Mouse (Mus musculus) layer of hippocampus, adult 9-11 months (tissue): ENCODE data around the gene Tsks.

ENCODE experiments used
- DNase-seq: peaks from one replicate; pipeline ENCODE4 v3.0.0; 2022

Gene Tsks

GRCm38 (mm10) chr7:44952611-44953306, 9.8 kb downstream of the Tsks start:
- DNase-seq: peak; percentile 93

- no peak for DNase-seq
Measured at GRCm38 (mm10) chr7:44953561-44953960, 10.6 kb downstream of the Tsks start.

GRCm38 (mm10) chr7:44954091-44954885, 11.3 kb downstream of the Tsks start:
- no peak for DNase-seq

GRCm38 (mm10) chr7:44955628-44956027, 12.6 kb downstream of the Tsks start:
- no peak for DNase-seq

- no peak for DNase-seq
Measured at GRCm38 (mm10) chr7:44956266-44956665, 13.3 kb downstream of the Tsks start.

GRCm38 (mm10) chr7:44957183-44957835, 14.3 kb downstream of the Tsks start:
- no peak for DNase-seq

- DNase-seq: no peak
Measured at GRCm38 (mm10) chr7:44958208-44958607, 15.2 kb downstream of the Tsks start.

GRCm38 (mm10) chr7:44959281-44959680, 16.3 kb downstream of the Tsks start:
- no peak for DNase-seq

GRCm38 (mm10) chr7:44959874-44960511, 17.0 kb downstream of the Tsks start:
- DNase-seq: no peak

- DNase-seq: no peak
Measured at GRCm38 (mm10) chr7:44960512-44960910, 17.5 kb downstream of the Tsks start.

- DNase-seq: no peak
Measured at GRCm38 (mm10) chr7:44962337-44962736, 19.3 kb downstream of the Tsks start.

GRCm38 (mm10) chr7:44962831-44963230, 19.8 kb downstream of the Tsks start:
- no peak for DNase-seq

- no peak for DNase-seq
Measured at GRCm38 (mm10) chr7:44964990-44965389, 22.0 kb downstream of the Tsks start.

GRCm38 (mm10) chr7:44965975-44966374, 23.0 kb downstream of the Tsks start:
- no peak for DNase-seq

- DNase-seq: no peak
Measured at GRCm38 (mm10) chr7:44966638-44967037, 23.6 kb downstream of the Tsks start.

- DNase-seq: peak; percentile 92
Measured at GRCm38 (mm10) chr7:44970231-44970691, 27.3 kb downstream of the Tsks start.

GRCm38 (mm10) chr7:44971142-44971541, 28.1 kb downstream of the Tsks start:
- no peak for DNase-seq

- no peak for DNase-seq
Measured at GRCm38 (mm10) chr7:44973415-44974130, 30.6 kb downstream of the Tsks start.

GRCm38 (mm10) chr7:44974383-44975116, 31.5 kb downstream of the Tsks start, which contains the start of gene Cpt1c:
Gene Cpt1c, minus strand, starts transcription at chr7:44974851.
- DNase-seq: peak; percentile 88

- no peak for DNase-seq
Measured at GRCm38 (mm10) chr7:44975117-44975419, 32.1 kb downstream of the Tsks start.

GRCm38 (mm10) chr7:44978300-44978699, 35.3 kb downstream of the Tsks start:
- no peak for DNase-seq

GRCm38 (mm10) chr7:44981539-44981938, 38.5 kb downstream of the Tsks start:
- DNase-seq: no peak
